ENCODE assay signal across 18 mouse cellular contexts in the genomic region with DNA sequence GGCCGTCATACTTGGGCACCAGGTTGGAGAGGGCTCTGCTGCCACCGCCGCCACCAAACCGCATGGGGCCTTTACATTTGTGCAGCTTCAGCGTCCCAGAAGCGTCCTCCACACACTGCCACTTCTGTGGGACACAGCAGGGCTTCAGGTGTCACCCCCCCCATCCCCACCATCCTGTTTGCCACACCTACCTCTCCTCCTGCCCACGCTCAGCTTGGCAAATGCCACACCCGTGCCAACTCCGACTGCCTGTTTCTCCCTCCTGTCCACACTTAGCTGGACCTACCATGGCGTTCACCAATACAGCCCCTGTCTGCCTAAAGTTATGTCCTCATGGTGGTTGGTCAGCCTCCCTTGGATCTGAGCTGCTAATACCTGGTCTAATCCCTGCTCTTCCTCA.
DNase-seq lines count a peak whose midpoint lies in the region; ATAC-seq lines count a peak whose summit lies in the region.
"Had no signal": no experiment of that assay in that cellular context is flagged by ENCODE, and none has a peak within 500 bp of the region (broad histone marks: within the 10 kb centered on the region; RNA-seq: fewer than 3 reads in every experiment).

No protein-coding gene starts in this region.

- H3K4me3 ChIP-seq in heart, embryonic 10.5 days = no peak overlapping the region
- H3K4me3 ChIP-seq in heart, embryonic 16.5 days (ENCODE audit: low read length) = no peak overlapping the region
- no peak overlapping the region for H3K4me3 ChIP-seq in neural tube, embryonic 13.5 days
- H3K4me3 ChIP-seq in neural tube, embryonic 15.5 days (replicated peaks) = no peak overlapping the region
- H3K4me3 ChIP-seq: forebrain, embryonic 15.5 days; layer of hippocampus, adult 2 months; left cerebral cortex, adult 2 months; limb, embryonic 12.5 days; liver, embryonic 15.5 days had no signal

- H3K9me3 ChIP-seq in heart, embryonic 10.5 days = no peaks in the 10 kb centered on the region
- H3K9me3 ChIP-seq in heart, embryonic 16.5 days (replicated peaks; ENCODE audit: control insufficient read depth, low read length) = no peaks in the 10 kb centered on the region
- H3K9me3 ChIP-seq in neural tube, embryonic 13.5 days = no peaks in the 10 kb centered on the region
- H3K9me3 ChIP-seq in neural tube, embryonic 15.5 days (replicated peaks) = no peaks in the 10 kb centered on the region
- H3K9me3 ChIP-seq: forebrain, embryonic 15.5 days; limb, embryonic 12.5 days; liver, embryonic 15.5 days had no signal

- intact Hi-C loops in heart, postnatal 25 days (cut with DNase I) = loop anchor here (10.0 kb wide), 1 partner anchor 722 kb away; the partner anchor contains the start of gene Arfgef2

- H3K27ac ChIP-seq in heart, embryonic 10.5 days = 0 out of 2 replicates have a peak overlapping the region, but pooled peaks have one; percentile 89
- peak overlapping the region; percentile 43 for H3K27ac ChIP-seq in heart, embryonic 16.5 days (ENCODE audit: low read length)
- H3K27ac ChIP-seq in neural tube, embryonic 13.5 days (replicated peaks) = 0 out of 2 replicates have a peak overlapping the region, but pooled peaks have one; percentile 18
- H3K27ac ChIP-seq in neural tube, embryonic 15.5 days (replicated peaks) = no peak overlapping the region
- H3K27ac ChIP-seq: forebrain, embryonic 15.5 days; hindbrain, embryonic 14.5 days; layer of hippocampus, adult 2 months; left cerebral cortex, adult 2 months; limb, embryonic 12.5 days; liver, embryonic 15.5 days had no signal

- H3K36me3 ChIP-seq in heart, embryonic 10.5 days = peaks cover 86% of the 10 kb centered on the region
- H3K36me3 ChIP-seq in heart, embryonic 16.5 days (ENCODE audit: control insufficient read depth, insufficient read depth) = peaks cover 15% of the 10 kb centered on the region
- peaks cover 59% of the 10 kb centered on the region for H3K36me3 ChIP-seq in neural tube, embryonic 13.5 days
- H3K36me3 ChIP-seq in neural tube, embryonic 15.5 days = peaks cover 30% of the 10 kb centered on the region; the same call in 1 of the 2 replicates
- H3K36me3 ChIP-seq: forebrain, embryonic 15.5 days; liver, embryonic 15.5 days had no signal

- no peak overlapping the region for H3K9ac ChIP-seq in heart, embryonic 16.5 days (ENCODE audit: low read length)
- H3K9ac ChIP-seq in neural tube, embryonic 13.5 days = no peak overlapping the region
- H3K9ac ChIP-seq in neural tube, embryonic 15.5 days (replicated peaks) = no peak overlapping the region
- H3K9ac ChIP-seq: forebrain, embryonic 15.5 days; hindbrain, embryonic 14.5 days; limb, embryonic 12.5 days; liver, embryonic 15.5 days; lung, embryonic 14.5 days had no signal

- H3K4me2 ChIP-seq in heart, embryonic 16.5 days (ENCODE audit: low read depth, low read length) = no peak overlapping the region
- H3K4me2 ChIP-seq in neural tube, embryonic 13.5 days = no peak overlapping the region
- H3K4me2 ChIP-seq in neural tube, embryonic 15.5 days = no peak overlapping the region
- H3K4me2 ChIP-seq: forebrain, embryonic 15.5 days; hindbrain, embryonic 14.5 days; limb, embryonic 12.5 days; liver, embryonic 15.5 days; lung, embryonic 14.5 days; midbrain, embryonic 11.5 days had no signal

- 77% methylated on average over 10 of the region's 10 CpGs for WGBS in heart, embryonic 10.5 days
- WGBS in heart, embryonic 16.5 days = 80% methylated on average over 10 of the region's 10 CpGs
- 83% methylated on average over 10 of the region's 10 CpGs for WGBS in neural tube, embryonic 13.5 days
- 87% methylated on average over 10 of the region's 10 CpGs for WGBS in neural tube, embryonic 15.5 days

- no peak for ATAC-seq in heart, embryonic 16.5 days (replicated peaks; ENCODE audit: extremely low read depth, insufficient read depth, low FRiP score)
- ATAC-seq in neural tube, embryonic 13.5 days (ENCODE audit: low read depth) = no peak
- ATAC-seq in neural tube, embryonic 15.5 days (ENCODE audit: low FRiP score) = no peak
- ATAC-seq: CD4-positive, CD25-positive, alpha-beta regulatory T cell, adult 4 months; forebrain, embryonic 15.5 days; inflammation-experienced regulatory T-cells, adult 6 months; midbrain, embryonic 16.5 days had no signal

- H3K27me3 ChIP-seq in heart, embryonic 10.5 days (ENCODE audit: insufficient read depth, poor library complexity, severe bottlenecking) = no peaks in the 10 kb centered on the region
- H3K27me3 ChIP-seq in heart, embryonic 16.5 days (ENCODE audit: control insufficient read depth, insufficient read depth, low read length) = no peaks in the 10 kb centered on the region
- no peaks in the 10 kb centered on the region for H3K27me3 ChIP-seq in neural tube, embryonic 13.5 days
- H3K27me3 ChIP-seq in neural tube, embryonic 15.5 days (replicated peaks) = no peaks in the 10 kb centered on the region
- H3K27me3 ChIP-seq: forebrain, embryonic 15.5 days; limb, embryonic 12.5 days; liver, embryonic 15.5 days had no signal

- peaks cover 41% of the 10 kb centered on the region for H3K4me1 ChIP-seq in heart, embryonic 10.5 days
- H3K4me1 ChIP-seq in heart, embryonic 16.5 days (ENCODE audit: control insufficient read depth, insufficient read depth, low read length) = peaks cover 34% of the 10 kb centered on the region
- H3K4me1 ChIP-seq in neural tube, embryonic 13.5 days (replicated peaks) = peaks cover 16% of the 10 kb centered on the region
- peaks cover 5% of the 10 kb centered on the region; the same call in 1 of the 2 replicates for H3K4me1 ChIP-seq in neural tube, embryonic 15.5 days
- H3K4me1 ChIP-seq: forebrain, embryonic 15.5 days had no signal

- DNase-seq in heart, embryonic 10.5 days (ENCODE audit: low spot score) = no peak
- DNase-seq in heart, adult 18-20 months = no peak
- DNase-seq in heart, postnatal 25 days (ENCODE audit: low spot score) = no peak
- no peak for DNase-seq in cerebellum, adult 11-12 months
